Mouse (Mus musculus) megakaryocyte, embryonic 14.5 days (primary cell): ENCODE measurements around the gene Atp9a.

ENCODE experiments used
- FLI1 ChIP-seq: IDR thresholded peaks from 2 replicates; pipeline ENCODE4 v1.6.1; 2012; ENCODE audit warnings: low read length, inconsistent platforms, mixed read lengths
- GATA1 ChIP-seq: IDR thresholded peaks from 3 replicates; pipeline ENCODE4 v1.6.1; 2012; ENCODE audit warnings: mixed read lengths, low read length, inconsistent platforms, borderline replicate concordance

GRCm38 (mm10) chr2:168618205-168618717, 123.9 kb downstream of the Atp9a start:
- TF ChIP-seq GATA1 (no peak), FLI1 (no peak)
